Mouse (Mus musculus) right cerebral cortex, adult 18-20 months (tissue): ENCODE results near the gene P2ry10b.

Experiments
- DNase-seq: peaks from one replicate; pipeline ENCODE4 v3.0.0; 2022; ENCODE audit warnings: mixed read lengths

The P2ry10b gene

GRCm38 (mm10) chrX:107148681-107149080, at the start of gene P2ry10b:
Gene P2ry10b, plus strand, starts transcription at chrX:107148927.
- no peak for DNase-seq

- DNase-seq = no peak
Observed at GRCm38 (mm10) chrX:107116333-107116732, 32.4 kb upstream of the P2ry10b start.

DNA sequence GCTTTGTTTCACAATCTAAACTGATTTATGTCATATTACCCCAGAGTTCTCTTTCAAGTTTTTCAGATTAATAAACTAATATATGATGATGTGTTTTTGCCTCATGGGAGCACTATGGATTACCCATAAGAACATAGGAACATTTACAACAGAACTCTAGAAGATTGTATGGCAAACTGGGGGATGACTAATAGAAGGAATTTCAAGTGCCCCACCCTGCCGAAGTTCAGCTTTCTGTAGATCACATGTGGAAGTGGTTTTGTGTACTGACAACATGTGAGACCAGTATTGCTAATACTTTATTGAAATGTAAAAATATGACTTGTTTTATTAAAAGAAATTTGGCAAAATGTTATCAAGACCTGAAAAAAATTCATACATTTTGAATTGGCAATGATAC, 31.7 kb upstream of the P2ry10b start:
- DNase-seq = no peak

DNA sequence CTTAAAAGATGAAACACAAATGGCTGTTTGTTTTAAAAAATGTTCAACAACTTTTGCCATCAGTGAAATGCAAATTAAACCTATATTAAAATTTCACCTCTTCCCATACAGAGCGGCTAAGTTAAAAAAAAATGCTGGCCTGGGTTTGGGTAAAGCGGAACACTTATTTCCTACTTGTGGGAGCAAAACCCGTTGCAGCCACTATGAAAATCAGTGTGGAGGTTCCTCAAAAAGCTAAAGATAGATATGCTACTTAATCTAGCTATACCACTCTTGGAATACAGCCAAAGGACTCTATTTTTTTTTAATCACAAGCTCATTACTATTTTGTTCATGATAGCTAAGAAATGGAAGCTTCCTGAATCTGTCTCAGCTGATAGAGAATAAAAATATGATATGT, 5.5 kb upstream of the P2ry10b start:
- no peak for DNase-seq

- DNase-seq = no peak
Observed at GRCm38 (mm10) chrX:107143930-107144329, 4.8 kb upstream of the P2ry10b start.

GRCm38 (mm10) chrX:107149391-107149993, 765 bp downstream of the P2ry10b start:
- DNase-seq = no peak

GRCm38 (mm10) chrX:107150027-107150426, 1.3 kb downstream of the P2ry10b start:
- DNase-seq = no peak

GRCm38 (mm10) chrX:107150752-107151515, 2.2 kb downstream of the P2ry10b start:
- no peak for DNase-seq

DNA sequence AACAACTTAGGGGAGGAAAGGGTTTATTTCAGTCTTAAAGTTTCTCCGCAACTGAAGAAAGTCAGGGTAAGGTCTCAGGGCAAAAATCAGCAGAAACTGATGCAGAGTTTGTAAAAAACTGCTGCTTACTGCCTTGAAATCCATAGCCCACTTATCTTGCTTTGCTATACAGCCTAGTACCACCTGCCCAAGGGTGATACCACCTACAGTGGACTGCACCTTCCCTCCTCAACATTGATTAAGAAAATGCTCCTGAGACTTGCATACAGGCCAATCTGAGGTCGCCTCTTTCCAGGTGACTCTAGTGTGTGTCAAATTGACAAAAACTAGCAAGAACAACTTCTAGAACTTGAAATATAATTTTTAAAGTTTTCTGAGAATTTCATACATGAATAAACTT, 7.3 kb downstream of the P2ry10b start:
- DNase-seq = no peak

GRCm38 (mm10) chrX:107160496-107160895, 11.8 kb downstream of the P2ry10b start:
- DNase-seq = no peak

GRCm38 (mm10) chrX:107168281-107168680, 19.6 kb downstream of the P2ry10b start:
- no peak for DNase-seq

DNA sequence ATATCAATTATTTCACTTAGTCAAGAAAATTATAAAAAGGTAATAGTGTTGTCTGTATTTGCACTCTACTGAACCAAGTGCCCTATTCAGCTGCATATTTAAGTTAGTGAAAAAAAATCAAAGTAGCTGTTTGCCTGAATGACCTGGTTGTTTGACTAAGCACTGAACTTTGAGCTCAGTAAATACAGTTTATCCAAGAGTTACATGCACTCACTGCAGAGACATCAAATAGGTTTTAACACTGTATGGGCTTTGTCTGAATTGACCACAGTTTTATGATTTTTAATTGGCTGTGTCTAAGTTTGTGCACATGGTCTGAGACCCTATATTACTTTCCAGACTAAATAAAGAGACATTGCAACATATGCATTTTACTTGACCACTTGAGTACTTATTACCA, 20.4 kb downstream of the P2ry10b start:
- no peak for DNase-seq

DNA sequence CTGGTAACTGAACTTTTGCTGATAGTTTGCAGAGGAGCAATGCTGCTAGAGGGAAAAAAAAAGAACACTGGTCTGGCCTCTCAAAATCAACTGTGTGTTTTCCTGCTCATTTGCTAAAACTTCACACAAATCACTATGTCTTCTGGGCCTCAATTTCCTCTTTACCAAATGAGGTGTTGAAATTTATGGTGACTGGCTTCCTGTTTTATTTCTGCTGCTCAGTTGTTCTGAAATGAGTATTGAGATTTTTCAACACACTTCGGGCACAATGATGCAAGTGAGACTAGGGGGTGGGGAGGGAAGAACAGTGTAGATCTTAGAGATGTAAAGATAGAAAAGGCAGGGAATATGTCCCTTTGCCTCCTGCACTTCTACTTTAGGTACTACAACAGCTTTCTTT, 30.0 kb downstream of the P2ry10b start:
- DNase-seq = no peak

DNA sequence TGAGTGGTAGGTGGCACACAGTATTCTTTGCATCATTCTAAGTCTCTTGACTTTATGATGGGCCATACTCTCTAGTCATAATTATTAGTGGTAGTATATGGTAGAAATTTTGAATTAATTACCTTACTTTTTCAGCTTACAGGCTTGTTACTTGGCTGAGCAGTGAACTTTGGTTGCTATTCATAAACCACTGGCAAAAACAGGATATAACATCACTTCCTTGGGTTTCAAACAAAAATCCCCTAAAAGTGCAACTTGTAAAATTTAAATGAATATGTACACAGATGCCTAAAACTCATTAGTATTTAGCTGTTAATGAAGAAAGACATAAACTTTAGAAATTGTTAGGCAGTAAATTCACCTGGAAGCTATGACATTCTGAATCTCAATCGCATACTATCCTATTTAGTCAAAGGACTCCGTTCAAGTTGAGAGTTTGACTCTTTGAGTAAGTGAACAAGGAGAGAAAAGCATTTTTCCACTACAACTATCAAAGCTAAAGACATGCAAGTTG, 68.9 kb downstream of the P2ry10b start:
- DNase-seq = no peak
